Mouse (Mus musculus): ENCODE data around the gene Gm20897. TPM values are rescaled to one million over a fixed set of nuclear protein-coding genes. Genes with fewer than 3 reads are reported as not detected.
"Not testable (repeated sequence)": the region's sequence is repeated elsewhere in the genome, so short reads cannot be mapped to it uniquely, and the experiment has no call there.

Gene Gm20897
- total RNA-seq (2021) = not detected
- long read RNA-seq, experiment 1 = 0 reads
- long read RNA-seq, experiment 2 = 0 reads

DNA sequence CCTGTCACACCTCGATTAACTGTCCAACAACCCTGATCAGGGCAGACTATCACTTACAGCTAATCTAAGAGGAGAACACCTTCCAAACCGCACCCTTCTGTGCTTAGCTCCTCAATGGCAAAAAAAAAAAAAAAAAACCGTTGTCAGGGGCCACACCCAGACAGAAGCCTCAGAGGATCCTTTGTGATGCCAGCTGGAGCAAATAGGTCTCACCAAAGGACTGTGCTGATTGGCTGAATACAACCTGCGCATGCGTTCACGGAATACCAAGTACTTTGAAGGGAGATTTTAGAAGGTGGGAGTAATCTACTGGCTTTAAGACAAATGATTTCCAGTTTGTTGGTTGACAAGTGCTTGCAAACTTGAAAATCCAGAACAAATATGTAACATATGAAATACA lies at the start of gene Gm20897:
Gm20897 (minus strand) TSS at position 101 of the 400 bp plus-strand sequence.
- DNase-seq = not testable (repeated sequence)

Other genes starting within 250 kb of the Gm20897 start
- not detected for gene Gm21732, start 73.5 kb upstream of the Gm20897 start, total RNA-seq (2021)

Measured in adrenal gland, postnatal 10 days (tissue).